20 mouse cellular contexts compared by ENCODE assay signal in the genomic region with DNA sequence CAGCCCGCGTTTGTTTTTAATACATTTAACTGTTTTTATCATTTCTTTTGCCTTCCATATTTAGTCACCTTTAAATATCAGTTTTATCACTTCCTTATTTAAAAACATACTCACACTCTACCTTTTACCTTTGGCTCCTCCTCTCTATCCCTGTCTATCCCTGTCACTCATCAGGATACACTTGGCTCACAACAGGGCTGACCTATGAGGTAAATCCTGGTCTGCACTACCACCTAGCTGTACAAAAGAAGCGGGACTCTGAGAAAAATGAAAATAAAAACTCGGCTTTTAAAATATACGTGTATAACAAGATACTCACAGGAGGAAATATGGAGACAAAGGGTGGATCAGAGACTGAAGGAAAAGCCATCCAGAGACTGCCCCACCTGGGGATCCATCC.
"Had no signal": no experiment of that assay in that cellular context is flagged by ENCODE, and none has a peak within 500 bp of the region (broad histone marks: within the 10 kb centered on the region; RNA-seq: fewer than 3 reads in every experiment).

No protein-coding gene starts in this region.

- H3K4me3 ChIP-seq: liver, embryonic 12.5 days; midbrain, embryonic 10.5 days; midbrain, embryonic 12.5 days; midbrain, embryonic 15.5 days; myocyte; neural tube, embryonic 13.5 days; neural tube, embryonic 15.5 days; stomach, embryonic 15.5 days had no signal

- H3K9me3 ChIP-seq: liver, embryonic 12.5 days; midbrain, embryonic 10.5 days; midbrain, embryonic 12.5 days; midbrain, embryonic 15.5 days; neural tube, embryonic 13.5 days; neural tube, embryonic 15.5 days; stomach, embryonic 15.5 days had no signal

- H3K36me3 ChIP-seq: liver, embryonic 12.5 days; midbrain, embryonic 10.5 days; midbrain, embryonic 12.5 days; midbrain, embryonic 15.5 days; neural tube, embryonic 13.5 days; neural tube, embryonic 15.5 days; stomach, embryonic 15.5 days had no signal

- DNase-seq: lung, embryonic 14.5 days; lung, postnatal 10 days; lung, postnatal 4 days; retina, postnatal 1 day; right cerebral cortex, adult 18-20 months; right cerebral cortex, postnatal 25 days; right cerebral cortex, postnatal 4 days; spleen, adult 18-20 months; thymus, adult 18-20 months; thymus, postnatal 14 days; thymus, postnatal 4 days had no signal

- H3K4me2 ChIP-seq: liver, embryonic 12.5 days; lung, embryonic 14.5 days; midbrain, embryonic 12.5 days; midbrain, embryonic 15.5 days; neural tube, embryonic 13.5 days; neural tube, embryonic 15.5 days; stomach, embryonic 15.5 days had no signal

- H3K27me3 ChIP-seq: midbrain, embryonic 12.5 days; midbrain, embryonic 15.5 days; neural tube, embryonic 13.5 days; neural tube, embryonic 15.5 days; stomach, embryonic 15.5 days had no signal

- H3K9ac ChIP-seq: liver, embryonic 12.5 days; liver, embryonic 14.5 days; lung, embryonic 14.5 days; midbrain, embryonic 12.5 days; midbrain, embryonic 15.5 days; neural tube, embryonic 13.5 days; neural tube, embryonic 15.5 days; stomach, embryonic 15.5 days had no signal

- H3K4me1 ChIP-seq: liver, embryonic 12.5 days; midbrain, embryonic 10.5 days; midbrain, embryonic 12.5 days; midbrain, embryonic 15.5 days; neural tube, embryonic 13.5 days; neural tube, embryonic 15.5 days; stomach, embryonic 15.5 days had no signal

- ATAC-seq: liver, embryonic 12.5 days; midbrain, embryonic 15.5 days had no signal

- H3K27ac ChIP-seq: liver, embryonic 12.5 days; liver, embryonic 14.5 days; midbrain, embryonic 10.5 days; midbrain, embryonic 12.5 days; midbrain, embryonic 15.5 days; neural tube, embryonic 13.5 days; neural tube, embryonic 15.5 days; stomach, embryonic 15.5 days had no signal
